Mouse (Mus musculus) kidney, postnatal 0 days (tissue): ENCODE data around the gene Igsf9. TPM values are rescaled to one million over a fixed set of nuclear protein-coding genes. Genes with fewer than 3 reads are reported as not detected.

Experiments used
- ATAC-seq: fragments of 200-750 bp; cut with Nextera tagmentation; replicated peaks from 2 replicates; pipeline ENCODE4 v1.8.0; 2017; ENCODE audit warnings: low read depth, moderate number of reproducible peaks, moderate TSS enrichment, moderate library complexity; ENCODE audit not compliant: low FRiP score
- DNase-seq: peaks from one replicate; pipeline ENCODE4 v3.0.0-alpha.2; 2016; ENCODE audit warnings: low spot score
- H3K27ac ChIP-seq: fragments of 300-500 bp; sonication (generic); 2 replicates; pipeline ENCODE4 v1.5.1; 2014; ENCODE audit warnings: mild to moderate bottlenecking
- H3K27me3 ChIP-seq: fragments of 300-500 bp; sonication (generic); 2 replicates; pipeline ENCODE4 v1.6.1; 2014; ENCODE audit warnings: low read length, mixed read lengths; ENCODE audit not compliant: insufficient read depth
- H3K36me3 ChIP-seq: fragments of 300-500 bp; sonication (generic); 2 replicates; pipeline ENCODE4 v1.6.1; 2014; ENCODE audit warnings: low read length, mixed read lengths; ENCODE audit not compliant: insufficient read depth
- H3K4me1 ChIP-seq: fragments of 300-500 bp; sonication (generic); replicated peaks from 2 replicates; pipeline ENCODE4 v1.6.1; 2014; ENCODE audit warnings: antibody characterized with exemption, low read length, mixed read lengths; ENCODE audit not compliant: insufficient read depth
- H3K4me2 ChIP-seq: fragments of 300-500 bp; sonication (generic); 2 replicates; pipeline ENCODE4 v1.6.1; 2014; ENCODE audit warnings: mild to moderate bottlenecking, low read length, moderate library complexity, mixed read lengths
- H3K4me3 ChIP-seq: fragments of 300-500 bp; sonication (generic); replicated peaks from 2 replicates; pipeline ENCODE4 v1.5.1; 2014; ENCODE audit warnings: low read depth, low read length
- H3K9ac ChIP-seq: fragments of 300-500 bp; sonication (generic); 2 replicates; pipeline ENCODE4 v1.6.1; 2014; ENCODE audit warnings: low read depth, low read length
- H3K9me3 ChIP-seq: fragments of 300-500 bp; sonication (generic); replicated peaks from 2 replicates; pipeline ENCODE4 v1.6.1; 2016; ENCODE audit warnings: low read length, inconsistent platforms, mixed read lengths
- CTCF ChIP-seq: IDR thresholded peaks from 2 replicates; pipeline ENCODE4 v1.5.1; 2016; ENCODE audit warnings: antibody characterized with exemption, low read depth, mild to moderate bottlenecking, moderate library complexity
- WGBS: fragments of 180-500 bp; shearing (Covaris S2); extraction: QIAGEN DNeasy Blood & Tissue Kit; methylation state at CpG from one replicate; pipeline ENCODE4 v1.1.7; 2014; 5-methylcytosine and 5-hydroxymethylcytosine counted together
- polyA plus RNA-seq: library from polyadenylated mRNA; unstranded; fragments of >200 nt; fragmentation: Nextera tagmentation; extraction: Ambion mirVana; gene quantifications from 2 replicates; pipeline ENCODE4 v1.2.1, GENCODE M21; 2015

Gene Igsf9
- polyA plus RNA-seq, 1 experiment from 2014 or later: 12.5 TPM

- Histone ChIP-seq H3K27ac (peak overlapping the region; percentile 86), H3K36me3 (no peaks in the 10 kb centered on the region), H3K9me3 (no peaks in the 10 kb centered on the region), H3K27me3 (no peaks in the 10 kb centered on the region), H3K9ac (no peak overlapping the region), H3K4me1 (peaks cover 27% of the 10 kb centered on the region), H3K4me2 (no peak overlapping the region), H3K4me3 (no peak overlapping the region)
- no peak for DNase-seq
- no peak for TF ChIP-seq CTCF
- 32% methylated on average over 1 of the region's 1 CpGs for WGBS
- ATAC-seq: 0 out of 2 replicates have a peak, but pooled peaks have one; percentile 23
Measured at GRCm38 (mm10) chr1:172515396-172515795, 33.8 kb downstream of the Igsf9 start.

- Histone ChIP-seq H3K9me3 (no peaks in the 10 kb centered on the region), H3K27ac (no peak overlapping the region), H3K4me3 (no peak overlapping the region), H3K4me2 (no peak overlapping the region), H3K36me3 (no peaks in the 10 kb centered on the region), H3K9ac (no peak overlapping the region), H3K4me1 (peaks cover 27% of the 10 kb centered on the region), H3K27me3 (no peaks in the 10 kb centered on the region)
- DNase-seq (no peak), ATAC-seq (no peak)
- WGBS: 82% methylated on average over 4 of the region's 4 CpGs
- TF ChIP-seq CTCF: peak; percentile 56
Measured at GRCm38 (mm10) chr1:172518013-172518412, 36.4 kb downstream of the Igsf9 start.

- peaks cover 20% of the 10 kb centered on the region for H3K4me1 ChIP-seq
- DNase-seq (no peak), ATAC-seq (no peak)
- no peak overlapping the region for H3K9ac ChIP-seq
- 56% methylated on average over 6 of the region's 6 CpGs for WGBS
- H3K27ac ChIP-seq: no peak overlapping the region
- no peak overlapping the region for H3K4me3 ChIP-seq
- TF ChIP-seq CTCF: no peak
- H3K9me3 ChIP-seq: no peaks in the 10 kb centered on the region
- H3K27me3 ChIP-seq: no peaks in the 10 kb centered on the region
- H3K4me2 ChIP-seq: no peak overlapping the region
- no peaks in the 10 kb centered on the region for H3K36me3 ChIP-seq
Measured at GRCm38 (mm10) chr1:172519644-172520043, 38.1 kb downstream of the Igsf9 start.

GRCm38 (mm10) chr1:172520576-172521440 is 39.2 kb downstream of the Igsf9 start, which contains the start of gene Cfap45:
TSS of gene Cfap45 (plus strand) at chr1:172520801.
- H3K27ac ChIP-seq: peak within 1 kb of the TSS; percentile 33; the same call in 1 of the 2 replicates
- H3K4me2 ChIP-seq: peak within 1 kb of the TSS; percentile 62
- TF ChIP-seq CTCF: no peak
- H3K9me3 ChIP-seq: no peaks in the 10 kb centered on the region
- H3K27me3 ChIP-seq: no peaks in the 10 kb centered on the region
- DNase-seq (peak; percentile 97), ATAC-seq (peak; percentile 85)
- peak within 1 kb of the TSS; percentile 31; the same call in 1 of the 2 replicates for H3K9ac ChIP-seq
- peaks cover 13% of the 10 kb centered on the region; the same call in 1 of the 2 replicates for H3K4me1 ChIP-seq
- 4% methylated on average over 28 of the region's 28 CpGs for WGBS
- H3K36me3 ChIP-seq: no peaks in the 10 kb centered on the region
- peak within 1 kb of the TSS; percentile 31 for H3K4me3 ChIP-seq

GRCm38 (mm10) chr1:172522524-172522923 is 40.9 kb downstream of the Igsf9 start:
- H3K4me1 ChIP-seq: peaks cover 13% of the 10 kb centered on the region; the same call in 1 of the 2 replicates
- WGBS: 69% methylated on average over 7 of the region's 7 CpGs
- H3K9ac ChIP-seq: no peak overlapping the region
- no peak overlapping the region for H3K27ac ChIP-seq
- no peaks in the 10 kb centered on the region for H3K9me3 ChIP-seq
- H3K4me2 ChIP-seq: no peak overlapping the region
- no peaks in the 10 kb centered on the region for H3K27me3 ChIP-seq
- H3K4me3 ChIP-seq: no peak overlapping the region
- no peaks in the 10 kb centered on the region for H3K36me3 ChIP-seq
- no peak for TF ChIP-seq CTCF
- DNase-seq (no peak), ATAC-seq (no peak)

GRCm38 (mm10) chr1:172523699-172524101 is 42.1 kb downstream of the Igsf9 start:
- DNase-seq (no peak), ATAC-seq (no peak)
- no peak overlapping the region for H3K4me2 ChIP-seq
- 49% methylated on average over 12 of the region's 12 CpGs for WGBS
- peaks cover 13% of the 10 kb centered on the region; the same call in 1 of the 2 replicates for H3K4me1 ChIP-seq
- H3K4me3 ChIP-seq: no peak overlapping the region
- H3K9me3 ChIP-seq: no peaks in the 10 kb centered on the region
- no peak for TF ChIP-seq CTCF
- H3K27ac ChIP-seq: no peak overlapping the region
- H3K36me3 ChIP-seq: no peaks in the 10 kb centered on the region
- no peaks in the 10 kb centered on the region for H3K27me3 ChIP-seq
- no peak overlapping the region for H3K9ac ChIP-seq
